Mouse (Mus musculus) Patski (cell line): Measurements from ENCODE around the gene Usp4. TPM values are rescaled to one million over a fixed set of nuclear protein-coding genes. Genes with fewer than 3 reads are reported as not detected.

Experiments
- ATAC-seq: fragments of 100-300 bp; one replicate; pipeline ENCODE4 v1.8.0; 2021
- CTCF ChIA-PET: fragments of 350-600 bp; sonication (Branson Sonifier 250); formaldehyde crosslinking; loops from one replicate; lab custom pipeline; 2022; ENCODE audit warnings: inconsistent platforms; lab: Charles Lee
- POLR2A ChIA-PET: fragments of 350-600 bp; sonication (Branson Sonifier 250); formaldehyde crosslinking; loops from one replicate; lab custom pipeline; 2022; ENCODE audit warnings: antibody characterized with exemption, inconsistent platforms; lab: Charles Lee
- DNase-seq: peaks from one replicate; pipeline ENCODE4 v3.0.0-alpha.2; 2011; ENCODE audit warnings: low read depth, low spot score
- H3K27me3 ChIP-seq: fragments of 371-371 bp; one replicate; pipeline ENCODE4 v1.5.1; 2021
- CTCF ChIP-seq: fragments of 100-300 bp; IDR thresholded peaks from one replicate; pipeline ENCODE4 v1.5.1; 2021
- in situ Hi-C: fragments of 300-500 bp; cut with MboI; formaldehyde crosslinking; loops from 3 replicates; pipeline ENCODE4 v1.11.1; 2018; ENCODE audit warnings: low pct_unique_long_range_greater_than_20kb, mixed read lengths
- polyA plus RNA-seq: library from polyadenylated mRNA; unstranded; gene quantifications from one replicate; pipeline ENCODE4 v1.2.3, GENCODE M21; 2021

The Usp4 gene
- polyA plus RNA-seq, 1 experiment from 2014 or later: 82.1 TPM

GRCm38 (mm10) chr9:108341139-108341475 is 6.5 kb upstream of the Usp4 start:
- no peak for TF ChIP-seq CTCF
- ChIA-PET CTCF (no interaction called here), POLR2A (interaction anchor here (2.8 kb wide), 1 partner anchor 32 kb away, joined by 9 read pairs; no protein-coding TSS in a partner anchor)
- no peak for DNase-seq
- H3K27me3 ChIP-seq: no peaks in the 10 kb centered on the region
- ATAC-seq: no peak
- in situ Hi-C loops: no loop called here

GRCm38 (mm10) chr9:108341801-108342200 is 5.9 kb upstream of the Usp4 start:
- ChIA-PET POLR2A (interaction anchor here (0.6 to 2.8 kb wide), 2 partner anchors 32 to 75 kb away, joined by 5 to 9 read pairs; no protein-coding TSS in a partner anchor), CTCF (interaction anchor here (1.3 to 1.4 kb wide), 2 partner anchors 33 to 246 kb away, joined by 4 read pairs; no protein-coding TSS in a partner anchor)
- ATAC-seq: no peak
- no peak for TF ChIP-seq CTCF
- no peaks in the 10 kb centered on the region for H3K27me3 ChIP-seq
- no peak for DNase-seq
- in situ Hi-C loops: no loop called here

- DNase-seq (no peak), ATAC-seq (no peak)
- CTCF ChIA-PET: interaction anchor here (1.3 to 1.4 kb wide), 3 partner anchors 33 to 247 kb away, joined by 3 to 4 read pairs (median 4); no protein-coding TSS in a partner anchor
- POLR2A ChIA-PET: interaction anchor here (0.6 to 2.8 kb wide), 4 partner anchors 9 to 75 kb away, joined by 3 to 9 read pairs (median 6); partner anchors contain the start of genes Rhoa and Tcta
- no peaks in the 10 kb centered on the region for H3K27me3 ChIP-seq
- in situ Hi-C loops: no loop called here
- TF ChIP-seq CTCF: no peak
These were observed 5.3 kb upstream of the Usp4 start for GRCm38 (mm10) chr9:108342301-108342831.

- ChIA-PET CTCF (interaction anchor here (0.6 to 1.4 kb wide), 2 partner anchors 105 to 366 kb away, joined by 3 read pairs; no protein-coding TSS in a partner anchor), POLR2A (interaction anchor here (1.0 kb wide), 1 partner anchor 38 kb away, joined by 3 read pairs; the partner anchor contains the start of genes Rhoa and Tcta)
- ATAC-seq: no peak
- no peaks in the 10 kb centered on the region for H3K27me3 ChIP-seq
- no peak for TF ChIP-seq CTCF
- in situ Hi-C loops: no loop called here
- no peak for DNase-seq
These were observed 4.3 kb upstream of the Usp4 start for GRCm38 (mm10) chr9:108343331-108343730.

- H3K27me3 ChIP-seq: no peaks in the 10 kb centered on the region
- ChIA-PET POLR2A (no interaction called here), CTCF (interaction anchor here (1.4 kb wide), 1 partner anchor 106 kb away, joined by 3 read pairs; no protein-coding TSS in a partner anchor)
- DNase-seq (no peak), ATAC-seq (no peak)
- in situ Hi-C loops: no loop called here
- TF ChIP-seq CTCF: no peak
These were observed 3.8 kb upstream of the Usp4 start for GRCm38 (mm10) chr9:108343835-108344234.

GRCm38 (mm10) chr9:108344471-108344870 is 3.2 kb upstream of the Usp4 start:
- in situ Hi-C loops: no loop called here
- no peak for TF ChIP-seq CTCF
- ATAC-seq (no peak), DNase-seq (no peak)
- CTCF ChIA-PET: interaction anchor here (0.7 kb wide), 1 partner anchor 222 kb away, joined by 3 read pairs; no protein-coding TSS in a partner anchor
- POLR2A ChIA-PET: no interaction called here
- H3K27me3 ChIP-seq: no peaks in the 10 kb centered on the region

- POLR2A ChIA-PET: no interaction called here
These were observed 629 bp upstream of the Usp4 start for GRCm38 (mm10) chr9:108347024-108347423.

GRCm38 (mm10) chr9:108348290-108348680 is 632 bp downstream of the Usp4 start:
- no peak for DNase-seq

More at GRCm38 (mm10) chr9:108347024-108347423, 629 bp upstream of the Usp4 start:
- CTCF ChIA-PET: no interaction called here
- in situ Hi-C loops: loop anchor here (5.0 kb wide), 1 partner anchor 40 kb away; the partner anchor contains the start of genes Rhoa and Tcta
- no peak for TF ChIP-seq CTCF
- DNase-seq: no peak
- no peak for ATAC-seq
- H3K27me3 ChIP-seq: no peaks in the 10 kb centered on the region

GRCm38 (mm10) chr9:108349727-108350126 is 2.1 kb downstream of the Usp4 start:
- no peak for DNase-seq
- POLR2A ChIA-PET: interaction anchor here (0.6 to 1.6 kb wide), 3 partner anchors 11 to 81 kb away, joined by 3 to 4 read pairs (median 4); partner anchors contain the start of genes Gpx1, Rhoa and Tcta
- H3K27me3 ChIP-seq: no peaks in the 10 kb centered on the region
- CTCF ChIA-PET: interaction anchor here (0.8 kb wide), 1 partner anchor 87 kb away, joined by 3 read pairs; the partner anchor contains the start of gene BC048562
- no peak for ATAC-seq
- TF ChIP-seq CTCF: no peak
- in situ Hi-C loops: loop anchor here (5.0 kb wide), 1 partner anchor 42 kb away; the partner anchor contains the start of genes Rhoa and Tcta

More at GRCm38 (mm10) chr9:108348290-108348680, 632 bp downstream of the Usp4 start:
- in situ Hi-C loops: loop anchor here (5.0 kb wide), 1 partner anchor 41 kb away; the partner anchor contains the start of genes Rhoa and Tcta
- ChIA-PET POLR2A (interaction anchor here (0.6 to 0.8 kb wide), 3 partner anchors 10 to 115 kb away, joined by 3 to 4 read pairs (median 3); no protein-coding TSS in a partner anchor), CTCF (no interaction called here)
- H3K27me3 ChIP-seq: no peaks in the 10 kb centered on the region
- peak; percentile 6 for ATAC-seq
- no peak for TF ChIP-seq CTCF

- CTCF ChIA-PET: no interaction called here
- ATAC-seq (no peak), DNase-seq (no peak)
- TF ChIP-seq CTCF: no peak
- in situ Hi-C loops: no loop called here
- no peaks in the 10 kb centered on the region for H3K27me3 ChIP-seq
- POLR2A ChIA-PET: interaction anchor here (0.8 kb wide), 1 partner anchor 57 kb away, joined by 4 read pairs; no protein-coding TSS in a partner anchor
These were observed 30.6 kb downstream of the Usp4 start for GRCm38 (mm10) chr9:108378234-108378633.
